Mouse (Mus musculus): ENCODE results near the gene Traf3ip2. TPM values are rescaled to one million over a fixed set of nuclear protein-coding genes. Genes with fewer than 3 reads are reported as not detected.

Gene Traf3ip2
- polyA plus RNA-seq, 1 experiment, result 16.9 TPM

- H3K4me1 ChIP-seq (ENCODE audit: control insufficient read depth, insufficient read depth, low read length), result peaks cover 7% of the 10 kb centered on the region; the same call in 1 of the 2 replicates
- TF ChIP-seq CTCF (IDR thresholded peaks at IDR 0.05; ENCODE audit: borderline replicate concordance, insufficient read depth, low read length) (no peak), POLR2A (IDR thresholded peaks at IDR 0.05; ENCODE audit: low read depth, low read length) (no peak)
Measured at GRCm38 (mm10) chr10:39615531-39616229, 2.9 kb downstream of the Traf3ip2 start.

DNA sequence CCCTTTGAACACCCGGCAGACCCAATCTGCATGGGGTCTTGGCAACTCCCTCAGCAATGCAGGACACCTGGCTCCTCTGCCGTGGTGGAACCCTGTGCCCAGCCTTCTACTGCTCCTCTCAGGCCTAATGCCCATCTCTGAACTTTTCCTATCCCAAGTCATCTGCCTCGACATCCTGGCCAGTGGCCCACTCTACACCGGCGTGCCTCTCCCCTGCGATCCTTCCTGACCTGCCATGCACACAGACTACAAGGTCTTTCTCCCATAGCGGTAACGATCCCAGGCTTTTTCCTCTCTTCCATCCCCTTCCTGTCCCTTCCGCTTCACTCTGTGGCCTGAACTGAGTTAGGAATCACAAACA, 3.5 kb downstream of the Traf3ip2 start:
- H3K27ac ChIP-seq (ENCODE audit: insufficient read depth, low read length), result no peak overlapping the region
- no peak overlapping the region for H3K4me3 ChIP-seq (ENCODE audit: insufficient read depth, low read length)
- peaks cover 7% of the 10 kb centered on the region; the same call in 1 of the 2 replicates for H3K4me1 ChIP-seq (ENCODE audit: control insufficient read depth, insufficient read depth, low read length)
- no peak for TF ChIP-seq CTCF (IDR thresholded peaks at IDR 0.05; ENCODE audit: borderline replicate concordance, insufficient read depth, low read length)
- TF ChIP-seq POLR2A (IDR thresholded peaks at IDR 0.05; ENCODE audit: low read depth, low read length), result no peak

More at GRCm38 (mm10) chr10:39615531-39616229, 2.9 kb downstream of the Traf3ip2 start:
- Histone ChIP-seq H3K4me3 (ENCODE audit: insufficient read depth, low read length) (no peak overlapping the region), H3K27ac (ENCODE audit: insufficient read depth, low read length) (peak overlapping the region; percentile 85)

GRCm38 (mm10) chr10:39616626-39617025, 3.9 kb downstream of the Traf3ip2 start:
- Histone ChIP-seq H3K4me1 (ENCODE audit: control insufficient read depth, insufficient read depth, low read length) (peaks cover 7% of the 10 kb centered on the region; the same call in 1 of the 2 replicates), H3K27ac (ENCODE audit: insufficient read depth, low read length) (no peak overlapping the region), H3K4me3 (ENCODE audit: insufficient read depth, low read length) (no peak overlapping the region)
- TF ChIP-seq POLR2A (IDR thresholded peaks at IDR 0.05; ENCODE audit: low read depth, low read length) (no peak), CTCF (IDR thresholded peaks at IDR 0.05; ENCODE audit: borderline replicate concordance, insufficient read depth, low read length) (no peak)

- H3K4me1 ChIP-seq (ENCODE audit: control insufficient read depth, insufficient read depth, low read length), result peaks cover 7% of the 10 kb centered on the region; the same call in 1 of the 2 replicates
- H3K27ac ChIP-seq (ENCODE audit: insufficient read depth, low read length), result no peak overlapping the region
- TF ChIP-seq CTCF (IDR thresholded peaks at IDR 0.05; ENCODE audit: borderline replicate concordance, insufficient read depth, low read length) (no peak), POLR2A (IDR thresholded peaks at IDR 0.05; ENCODE audit: low read depth, low read length) (no peak)
- no peak overlapping the region for H3K4me3 ChIP-seq (ENCODE audit: insufficient read depth, low read length)
Measured at GRCm38 (mm10) chr10:39618431-39618830, 5.7 kb downstream of the Traf3ip2 start.

DNA sequence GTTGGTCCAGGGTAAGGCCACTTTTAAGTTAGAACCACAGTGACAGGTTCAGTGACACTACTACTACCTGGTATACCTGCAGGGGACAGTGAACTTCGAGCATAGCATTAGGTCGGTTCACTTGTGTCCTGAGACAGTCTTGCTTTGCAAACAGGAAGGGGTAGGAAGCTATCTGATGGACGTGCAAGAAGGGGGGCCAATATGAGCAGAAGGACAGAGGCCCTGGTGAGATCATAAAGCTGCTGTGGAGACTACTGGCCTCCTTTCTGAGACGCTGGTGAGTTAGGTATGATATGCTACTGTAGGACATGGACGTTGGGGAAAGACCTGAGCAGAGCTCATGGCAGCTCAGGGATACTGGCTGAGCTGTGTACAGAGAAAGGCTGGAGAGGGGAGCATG, 7.9 kb downstream of the Traf3ip2 start:
- Histone ChIP-seq H3K4me3 (ENCODE audit: insufficient read depth, low read length) (no peak overlapping the region), H3K27ac (ENCODE audit: insufficient read depth, low read length) (no peak overlapping the region), H3K4me1 (ENCODE audit: control insufficient read depth, insufficient read depth, low read length) (peaks cover 9% of the 10 kb centered on the region)
- TF ChIP-seq POLR2A (IDR thresholded peaks at IDR 0.05; ENCODE audit: low read depth, low read length) (no peak), CTCF (IDR thresholded peaks at IDR 0.05; ENCODE audit: borderline replicate concordance, insufficient read depth, low read length) (no peak)

- Histone ChIP-seq H3K4me1 (ENCODE audit: control insufficient read depth, insufficient read depth, low read length) (peaks cover 6% of the 10 kb centered on the region), H3K27ac (ENCODE audit: insufficient read depth, low read length) (no peak overlapping the region), H3K4me3 (ENCODE audit: insufficient read depth, low read length) (no peak overlapping the region)
- TF ChIP-seq CTCF (IDR thresholded peaks at IDR 0.05; ENCODE audit: borderline replicate concordance, insufficient read depth, low read length), result no peak
Measured at GRCm38 (mm10) chr10:39623806-39624205, 11.1 kb downstream of the Traf3ip2 start.

- Histone ChIP-seq H3K27ac (ENCODE audit: insufficient read depth, low read length) (peak overlapping the region; percentile 53), H3K4me1 (ENCODE audit: control insufficient read depth, insufficient read depth, low read length) (peaks cover 9% of the 10 kb centered on the region), H3K4me3 (ENCODE audit: insufficient read depth, low read length) (no peak overlapping the region)
- TF ChIP-seq CTCF (IDR thresholded peaks at IDR 0.05; ENCODE audit: borderline replicate concordance, insufficient read depth, low read length), result no peak
- TF ChIP-seq POLR2A (IDR thresholded peaks at IDR 0.05; ENCODE audit: low read depth, low read length), result no peak
Measured at GRCm38 (mm10) chr10:39624837-39625625, 12.3 kb downstream of the Traf3ip2 start.

DNA sequence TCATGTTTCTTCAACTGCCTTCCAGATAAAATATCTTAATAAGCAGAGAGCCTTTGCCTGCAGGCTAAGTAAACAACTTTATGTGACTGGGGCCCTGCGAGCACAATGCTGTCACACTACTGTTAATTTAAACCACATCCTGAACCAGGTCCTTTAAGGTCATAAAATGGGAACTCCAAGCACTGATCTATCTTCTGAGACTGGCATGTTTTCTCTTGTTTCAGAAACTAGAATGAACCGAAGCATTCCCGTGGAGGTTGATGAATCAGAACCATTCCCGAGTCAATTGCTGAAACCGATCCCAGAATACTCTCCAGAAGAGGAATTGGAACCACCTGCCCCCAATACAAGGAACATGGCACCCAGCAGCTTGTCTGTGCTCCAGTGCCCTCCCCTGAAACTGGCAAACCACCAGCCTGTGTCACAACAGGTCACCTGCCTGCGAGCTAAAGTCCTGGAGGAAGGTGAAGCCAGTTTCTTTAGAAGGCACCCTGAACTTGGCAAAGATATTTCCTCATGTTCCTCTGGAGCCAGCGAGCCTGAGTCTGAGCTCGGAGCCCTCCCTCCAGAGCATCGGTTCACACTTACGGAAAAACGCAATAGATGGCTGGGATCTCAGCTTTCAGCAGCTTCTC, 13.0 kb downstream of the Traf3ip2 start:
- Histone ChIP-seq H3K4me3 (ENCODE audit: insufficient read depth, low read length) (no peak overlapping the region), H3K27ac (ENCODE audit: insufficient read depth, low read length) (peak overlapping the region; percentile 53)

GRCm38 (mm10) chr10:39626376-39626775, 13.6 kb downstream of the Traf3ip2 start:
- TF ChIP-seq POLR2A (IDR thresholded peaks at IDR 0.05; ENCODE audit: low read depth, low read length) (no peak), CTCF (IDR thresholded peaks at IDR 0.05; ENCODE audit: borderline replicate concordance, insufficient read depth, low read length) (no peak)
- Histone ChIP-seq H3K4me1 (ENCODE audit: control insufficient read depth, insufficient read depth, low read length) (peaks cover 9% of the 10 kb centered on the region), H3K27ac (ENCODE audit: insufficient read depth, low read length) (peak overlapping the region; percentile 53), H3K4me3 (ENCODE audit: insufficient read depth, low read length) (no peak overlapping the region)

More for the DNA sequence above, 13.0 kb downstream of the Traf3ip2 start:
- peaks cover 9% of the 10 kb centered on the region for H3K4me1 ChIP-seq (ENCODE audit: control insufficient read depth, insufficient read depth, low read length)
- TF ChIP-seq POLR2A (IDR thresholded peaks at IDR 0.05; ENCODE audit: low read depth, low read length) (no peak), CTCF (IDR thresholded peaks at IDR 0.05; ENCODE audit: borderline replicate concordance, insufficient read depth, low read length) (no peak)

Measured in embryonic fibroblast, embryonic 13.5 days (primary cell).